Mouse (Mus musculus): Measurements from ENCODE around the gene Pisd.

- TF ChIP-seq CTCF (IDR thresholded peaks at IDR 0.05; ENCODE audit: control insufficient read depth, insufficient read depth, insufficient replicate concordance, low read depth, low read length) (no peak), POLR2A (IDR thresholded peaks at IDR 0.05; ENCODE audit: control insufficient read depth, low read depth, low read length) (no peak)
These were observed 79.1 kb downstream of the Pisd start for GRCm38 (mm10) chr5:32706226-32706780.
